Mouse (Mus musculus): ENCODE data around the gene 2310022A10Rik.
A peak's percentile ranks its signal among the peaks of the same experiment; 100 is the strongest.

Gene 2310022A10Rik

DNA sequence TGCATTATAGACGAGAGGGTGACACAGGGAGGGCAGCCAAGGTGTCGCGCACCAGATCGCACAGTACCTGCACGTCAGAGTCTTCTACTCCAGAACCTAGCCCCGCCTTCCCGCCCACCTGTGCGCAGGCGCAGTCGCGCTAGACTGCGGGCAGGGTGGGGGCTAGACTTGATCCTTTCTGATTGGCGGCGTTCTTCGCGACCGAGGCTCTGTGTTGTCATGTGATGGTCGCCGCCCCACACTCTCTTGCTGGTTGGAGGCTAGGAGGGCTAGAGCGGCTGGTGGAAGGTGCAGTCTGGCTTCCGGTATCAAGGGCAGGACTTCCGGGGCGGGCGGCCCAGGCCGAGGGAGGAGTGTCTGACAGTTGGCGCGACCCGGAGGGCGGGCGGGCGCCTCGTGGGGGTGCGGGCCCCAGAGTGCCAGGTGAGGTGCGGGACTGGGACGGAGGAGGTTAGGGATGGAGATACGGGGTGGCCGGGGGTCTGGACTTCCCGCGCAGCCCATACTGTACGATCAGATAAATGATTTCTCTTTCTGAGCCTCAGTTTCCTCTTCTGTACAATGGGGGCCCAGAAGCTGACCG, at the start of gene 2310022A10Rik, which contains the start of gene Pld3:
2310022A10Rik (plus strand) TSS at position 303 of the 583 bp plus-strand sequence.
Pld3 (minus strand) TSS at position 288 of the 583 bp plus-strand sequence.
- DNase-seq: peak; percentile 98

DNA sequence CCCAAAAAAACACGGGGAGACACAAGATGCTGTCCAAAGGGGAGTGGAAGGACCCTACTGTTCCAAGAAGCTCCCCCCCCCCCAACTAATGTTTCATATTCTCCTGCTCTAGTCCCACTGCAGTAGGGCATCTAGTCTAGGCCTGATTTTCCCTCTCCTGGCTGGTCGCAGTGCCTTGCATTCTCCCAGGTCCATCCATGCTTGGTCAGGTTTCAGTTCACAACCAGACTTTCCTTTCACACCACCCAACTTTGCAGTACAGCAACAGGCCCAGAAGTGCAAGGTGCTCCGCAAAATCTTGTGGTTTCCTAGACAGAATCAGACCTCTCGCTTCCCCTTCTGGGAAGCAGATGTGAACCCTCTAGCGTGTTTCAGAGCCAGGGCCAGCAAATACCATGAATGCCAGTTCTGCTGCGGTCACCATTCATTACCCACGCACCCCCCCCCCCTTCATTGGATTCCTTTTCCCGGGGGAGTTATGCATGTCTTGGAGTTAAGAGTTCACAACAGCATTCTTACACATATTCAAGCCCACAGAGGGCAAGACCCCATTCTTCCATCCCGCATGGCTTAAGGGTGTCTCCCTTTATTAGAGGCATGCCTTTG, 46.2 kb upstream of the 2310022A10Rik start:
- DNase-seq: no peak

DNA sequence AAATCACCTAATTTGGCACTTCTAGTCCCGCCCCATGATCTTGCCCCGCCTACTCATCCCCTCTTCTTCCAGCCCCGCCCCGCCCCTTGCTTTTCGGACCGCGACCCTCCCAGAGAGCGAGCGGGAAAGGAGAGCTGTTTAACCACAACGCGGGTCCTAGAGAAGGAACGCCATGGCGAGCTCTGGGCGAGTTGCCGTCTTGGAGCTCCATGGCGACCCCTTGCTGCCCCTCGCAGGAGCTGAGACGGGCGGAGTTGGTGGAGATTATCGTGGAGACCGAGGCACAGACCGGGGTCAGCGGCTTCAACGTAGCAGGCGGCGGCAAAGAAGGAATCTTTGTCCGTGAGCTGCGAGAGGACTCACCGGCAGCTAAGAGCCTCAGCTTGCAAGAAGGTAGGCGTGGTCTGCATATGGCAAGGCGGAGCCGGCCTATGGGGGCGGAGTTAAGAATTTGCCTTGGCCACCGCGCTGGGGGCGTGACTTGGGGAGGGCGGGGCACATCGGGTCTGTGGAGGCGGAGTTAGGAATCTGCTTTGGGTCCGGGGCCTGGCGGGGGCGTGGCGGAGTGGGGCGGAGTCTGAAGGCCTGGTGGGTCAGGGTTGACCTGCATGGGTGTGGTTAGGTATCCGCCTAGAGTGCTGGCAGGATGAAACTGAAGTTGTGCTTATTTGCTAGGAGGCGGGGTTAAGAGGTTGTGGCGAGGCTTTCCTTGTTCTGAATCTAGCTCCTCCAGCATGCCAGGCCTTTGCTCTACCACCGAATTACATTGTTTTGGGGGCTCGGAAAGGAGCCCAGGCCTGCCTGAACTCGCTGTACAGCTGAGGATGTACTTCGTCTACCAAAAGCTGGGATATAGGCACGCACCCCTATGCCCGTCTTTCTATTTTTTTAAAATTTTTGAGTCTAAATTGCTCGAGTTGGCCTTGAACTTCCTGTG, 45.1 kb upstream of the 2310022A10Rik start:
- DNase-seq: peak; percentile 96

DNA sequence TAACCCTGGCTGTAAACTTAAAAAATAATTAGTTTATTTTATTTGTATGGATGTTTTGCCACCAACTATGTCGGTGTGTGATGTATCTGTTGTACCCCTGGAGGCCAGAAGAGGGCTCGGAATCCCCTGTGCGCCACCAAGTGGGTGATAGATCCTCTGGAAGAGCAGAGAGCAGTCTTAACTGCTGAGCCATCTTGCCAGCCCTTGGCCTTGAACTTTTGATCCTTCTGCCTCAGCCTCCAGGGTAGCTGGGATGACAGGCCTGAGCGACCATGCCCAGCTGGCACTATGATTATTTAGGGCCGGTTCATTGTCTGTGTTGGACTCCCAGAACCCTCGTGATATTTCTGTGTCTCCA, 44.4 kb upstream of the 2310022A10Rik start:
- DNase-seq: peak; percentile 71

DNA sequence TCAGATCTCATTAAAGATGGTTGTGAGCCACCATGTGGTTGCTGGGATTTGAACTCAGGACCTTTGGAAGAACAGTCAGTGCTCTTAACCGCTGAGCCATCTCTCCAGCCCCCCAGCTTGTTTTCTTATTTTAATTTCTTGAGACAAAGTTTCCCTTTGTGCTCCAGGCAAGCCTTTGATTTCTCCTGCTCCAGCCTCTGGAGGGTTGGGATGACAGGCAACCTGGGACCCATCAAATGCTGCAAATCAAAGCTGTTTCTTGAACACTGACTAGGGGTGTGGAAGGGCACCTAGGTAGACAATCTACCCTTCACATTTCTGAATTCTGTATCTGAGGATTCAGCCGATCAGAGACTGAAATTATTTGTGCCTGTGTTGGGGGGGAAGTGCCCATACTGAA, 42.2 kb upstream of the 2310022A10Rik start:
- DNase-seq: no peak

DNA sequence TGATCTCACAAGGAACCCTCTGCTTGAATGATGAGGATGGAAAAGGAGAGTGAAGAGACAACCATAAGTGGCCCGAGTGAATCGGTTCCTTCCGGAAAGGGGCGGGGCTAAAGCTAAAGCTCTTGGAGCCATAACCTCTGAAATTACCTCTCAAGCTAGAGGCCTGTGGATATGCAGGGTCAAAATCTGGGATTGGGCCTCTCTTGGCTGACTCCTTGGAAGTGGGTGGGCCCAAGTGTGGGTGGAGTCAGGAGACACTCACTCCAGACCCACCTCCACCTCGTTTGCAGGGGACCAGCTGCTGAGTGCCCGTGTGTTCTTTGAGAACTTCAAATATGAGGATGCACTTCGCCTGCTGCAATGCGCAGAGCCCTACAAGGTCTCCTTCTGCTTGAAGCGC, 38.1 kb upstream of the 2310022A10Rik start:
- no peak for DNase-seq

DNA sequence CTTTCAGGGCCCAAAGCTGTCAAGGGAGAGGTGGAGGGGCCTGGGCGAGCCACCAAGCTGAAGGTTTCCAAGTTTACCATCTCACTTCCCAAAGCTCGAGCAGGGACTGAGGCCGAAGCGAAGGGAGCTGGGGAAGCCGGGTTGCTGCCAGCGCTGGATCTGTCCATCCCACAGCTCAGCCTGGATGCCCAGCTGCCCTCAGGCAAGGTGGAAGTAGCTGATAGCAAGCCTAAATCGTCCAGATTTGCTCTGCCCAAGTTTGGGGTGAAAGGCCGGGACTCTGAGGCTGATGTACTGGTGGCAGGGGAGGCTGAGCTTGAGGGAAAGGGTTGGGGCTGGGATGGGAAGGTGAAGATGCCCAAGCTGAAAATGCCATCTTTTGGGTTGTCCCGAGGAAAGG, 34.7 kb upstream of the 2310022A10Rik start:
- DNase-seq: no peak

DNA sequence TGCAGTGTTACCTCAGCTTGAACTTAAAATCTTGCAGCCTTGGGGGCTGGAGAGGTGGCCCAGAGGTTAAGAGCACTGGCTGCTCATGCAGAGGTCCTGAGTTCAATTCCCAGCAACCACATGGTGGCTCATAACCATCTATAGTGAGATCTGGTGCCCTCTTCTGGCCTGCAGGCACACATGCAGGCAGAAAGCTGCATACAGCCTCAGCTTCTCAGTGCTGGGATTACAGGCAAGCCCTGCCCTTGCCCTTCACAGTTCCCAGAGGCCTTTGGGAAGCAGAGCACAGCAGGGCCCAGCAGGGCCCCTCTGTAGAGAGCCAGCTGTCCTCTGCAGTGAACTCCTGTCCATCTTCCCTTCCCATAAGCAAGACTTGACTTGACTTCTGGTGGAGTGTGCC, 32.9 kb upstream of the 2310022A10Rik start:
- DNase-seq: no peak

DNA sequence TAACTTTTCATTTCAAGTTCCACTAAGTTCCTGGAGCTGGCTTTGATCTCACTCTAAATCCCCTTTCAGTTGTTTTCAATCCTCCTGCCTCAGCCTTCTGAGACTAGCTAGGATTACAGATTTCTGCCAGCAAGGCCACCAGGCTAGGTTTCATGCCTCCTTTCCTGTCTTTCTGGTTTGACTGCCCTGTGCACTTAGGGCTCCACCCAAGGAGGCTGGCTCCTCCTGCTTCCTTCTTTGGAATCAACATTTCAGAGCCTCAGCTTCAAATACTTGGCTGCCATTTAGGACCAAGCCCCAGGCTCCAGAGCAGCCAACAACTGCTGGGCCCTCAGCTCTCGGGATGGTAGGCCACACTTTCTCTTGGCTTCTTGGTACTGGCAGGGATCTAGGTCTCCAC, 32.4 kb upstream of the 2310022A10Rik start:
- no peak for DNase-seq

DNA sequence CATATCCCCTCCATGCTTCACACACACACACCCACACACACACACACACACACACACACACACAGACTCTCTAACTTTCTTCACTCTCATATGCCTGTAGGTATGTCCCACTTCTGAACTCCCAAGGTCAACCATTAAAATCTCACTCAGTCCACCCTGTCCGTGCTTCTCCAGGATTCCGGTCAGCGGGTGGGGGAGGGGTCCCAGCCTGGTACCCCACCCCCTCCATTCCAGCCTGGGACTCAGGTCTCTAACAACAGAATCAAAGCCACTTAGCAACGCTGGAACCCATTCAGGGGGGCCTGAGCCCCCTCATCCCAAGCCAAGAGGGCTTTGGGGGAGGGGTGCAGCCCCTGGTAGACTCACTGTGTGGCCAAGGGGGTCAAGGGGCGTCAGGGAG, 30.1 kb upstream of the 2310022A10Rik start, which contains the start of gene Hipk4:
Hipk4 (plus strand) TSS at position 301 of the 400 bp plus-strand sequence.
- no peak for DNase-seq

DNA sequence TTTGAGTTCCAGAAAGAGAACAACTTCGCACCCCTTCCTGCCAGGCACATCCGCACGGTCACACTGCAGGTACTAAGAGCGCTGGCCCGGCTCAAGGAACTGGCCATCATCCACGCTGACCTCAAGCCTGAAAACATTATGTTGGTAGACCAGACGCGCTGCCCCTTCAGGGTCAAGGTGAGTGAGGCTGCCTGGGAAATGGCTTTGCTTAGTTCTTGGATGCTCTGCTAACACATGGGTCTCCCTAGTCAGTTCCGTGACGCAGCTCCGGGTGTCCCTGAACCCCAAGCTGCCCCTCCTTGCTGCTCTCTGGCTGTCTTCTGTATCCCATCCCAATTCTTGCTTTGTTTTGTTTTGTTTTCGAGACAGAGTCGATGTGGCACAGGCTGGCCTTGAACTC, 29.2 kb upstream of the 2310022A10Rik start:
- DNase-seq: no peak

DNA sequence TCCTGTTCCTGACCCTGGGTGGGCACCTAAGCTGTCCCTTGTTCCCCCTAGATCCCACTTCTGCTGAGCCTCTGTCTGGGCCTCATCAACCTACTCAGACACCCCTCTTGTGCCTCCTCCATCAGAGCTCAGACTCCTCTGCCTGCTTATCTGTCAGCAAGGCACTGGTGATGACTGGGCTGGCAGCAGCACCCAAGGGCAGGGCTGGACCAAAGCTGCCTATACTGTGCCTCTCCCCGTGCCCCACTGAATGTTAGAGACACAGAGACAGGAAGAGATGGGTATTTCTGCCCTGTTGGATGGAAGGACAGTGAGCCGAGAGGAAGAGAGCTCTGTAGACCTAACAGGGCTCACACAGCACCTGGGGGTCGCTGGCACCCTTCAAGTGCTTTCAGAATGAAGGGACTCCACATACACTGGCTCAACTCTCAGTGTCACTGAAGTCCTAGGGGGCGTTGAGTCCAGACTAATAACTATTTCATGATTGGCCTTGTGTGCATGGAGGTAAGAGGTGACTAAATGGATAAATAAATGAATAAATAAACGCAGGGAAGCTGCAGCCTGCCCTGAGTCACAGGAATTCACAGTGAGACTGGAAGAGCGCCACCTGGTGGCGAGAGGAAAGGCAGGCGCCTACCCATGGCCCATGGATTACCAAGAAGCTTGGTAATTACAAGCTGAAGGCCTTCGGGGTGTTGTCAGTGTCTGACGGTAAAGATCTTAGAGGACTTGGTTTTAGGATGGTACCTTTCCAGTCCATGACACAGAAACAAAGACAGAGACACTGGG, 26.8 kb upstream of the 2310022A10Rik start:
- peak; percentile 86 for DNase-seq

DNA sequence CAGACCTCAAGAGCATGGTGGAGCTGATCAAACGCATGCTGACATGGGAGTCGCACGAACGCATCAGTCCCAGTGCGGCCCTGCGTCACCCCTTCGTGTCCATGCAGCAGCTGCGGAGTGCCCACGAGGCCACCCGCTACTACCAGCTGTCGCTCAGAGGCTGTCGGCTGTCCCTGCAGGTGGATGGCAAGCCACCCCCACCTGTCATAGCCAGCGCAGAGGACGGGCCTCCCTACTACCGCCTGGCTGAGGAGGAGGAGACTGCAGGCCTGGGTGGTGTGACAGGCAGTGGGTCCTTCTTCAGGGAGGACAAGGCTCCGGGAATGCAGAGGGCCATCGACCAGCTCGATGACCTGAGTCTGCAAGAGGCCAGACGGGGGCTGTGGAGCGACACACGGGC, 24.0 kb upstream of the 2310022A10Rik start:
- peak; percentile 26 for DNase-seq

DNA sequence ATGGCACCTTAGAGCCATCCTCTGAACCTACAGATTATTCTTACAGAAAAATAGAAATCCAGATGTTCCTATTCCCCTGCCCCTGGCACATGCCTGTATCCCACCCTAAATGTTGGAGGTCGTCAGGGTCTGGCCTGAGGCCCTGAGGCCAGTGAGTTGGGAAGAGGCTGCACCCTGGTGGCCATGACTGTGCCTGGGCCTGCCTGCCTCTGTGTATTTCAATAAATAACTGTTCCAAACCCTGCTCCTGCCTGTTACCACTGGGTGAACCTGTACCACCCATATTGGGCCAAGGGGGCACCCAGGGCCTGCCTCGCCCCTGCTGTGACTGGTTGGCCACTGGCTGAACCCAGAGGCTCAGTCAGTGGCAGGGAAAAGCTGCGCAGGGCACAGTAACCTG, 22.1 kb upstream of the 2310022A10Rik start:
- no peak for DNase-seq

DNA sequence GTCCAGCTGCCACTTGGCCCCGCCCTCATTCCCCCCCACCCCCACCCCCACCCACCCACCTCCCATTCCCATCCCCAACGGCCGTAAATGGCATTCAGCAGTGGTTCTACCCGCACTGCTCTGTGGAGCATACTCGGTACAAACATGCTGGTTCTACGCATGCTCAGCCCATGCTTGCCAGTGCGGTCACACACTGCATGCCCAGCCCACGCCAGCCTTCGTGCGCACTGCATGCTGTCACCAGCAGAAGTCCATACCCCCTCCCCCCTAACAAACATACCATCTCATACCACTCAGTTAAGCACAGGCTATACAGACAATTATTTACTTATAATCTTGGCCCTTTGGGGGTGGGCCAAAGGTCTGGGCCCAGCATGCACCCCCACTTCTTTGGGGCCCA, 21.3 kb upstream of the 2310022A10Rik start:
- no peak for DNase-seq

DNA sequence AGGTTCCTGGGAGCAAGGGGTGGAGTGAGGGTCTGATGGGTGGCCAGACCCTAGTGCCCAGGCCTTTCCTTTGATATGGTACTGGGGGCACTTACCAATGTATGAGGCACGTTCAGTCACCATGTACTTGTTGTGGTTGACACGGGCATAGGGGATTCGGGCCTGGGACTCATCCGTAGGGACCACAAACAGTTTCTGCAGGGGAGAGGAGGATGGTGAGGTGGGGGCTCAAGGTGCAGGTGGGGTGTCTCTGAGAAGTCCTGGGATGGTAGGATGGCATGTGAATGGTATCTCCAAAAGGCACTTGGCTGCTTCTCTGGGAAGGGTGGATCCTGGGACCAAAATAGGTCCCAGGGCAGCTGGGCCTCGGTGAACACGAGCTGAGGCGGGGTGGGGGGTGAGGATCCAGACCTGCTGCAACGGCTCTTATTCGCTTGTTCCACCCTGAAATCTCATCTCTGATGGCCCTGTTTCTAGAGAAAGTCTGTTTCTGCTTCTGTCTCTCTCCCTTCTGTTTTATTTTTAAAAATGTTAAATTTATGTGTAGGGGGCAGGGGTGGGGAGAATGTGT, 20.5 kb upstream of the 2310022A10Rik start:
- no peak for DNase-seq

DNA sequence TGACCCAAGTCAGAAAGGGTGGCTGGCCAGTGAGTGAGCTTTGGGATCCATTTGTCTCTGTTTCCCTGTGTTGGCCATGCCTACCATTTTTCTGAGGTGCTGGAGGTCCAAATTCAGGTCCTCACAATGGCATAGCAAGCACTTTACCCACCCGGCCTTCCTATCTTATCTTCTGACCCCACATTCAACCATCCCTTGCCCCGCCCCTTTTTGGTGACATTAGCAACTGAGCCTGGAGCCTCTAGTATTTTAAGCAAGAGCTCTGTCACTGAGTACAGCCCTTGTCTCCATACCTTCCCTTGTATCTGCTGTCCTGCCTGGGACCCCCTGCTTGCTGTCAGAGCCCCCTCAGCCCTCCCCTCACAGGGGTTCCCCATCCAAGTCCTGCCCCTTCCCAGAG, 17.6 kb upstream of the 2310022A10Rik start:
- DNase-seq: no peak

DNA sequence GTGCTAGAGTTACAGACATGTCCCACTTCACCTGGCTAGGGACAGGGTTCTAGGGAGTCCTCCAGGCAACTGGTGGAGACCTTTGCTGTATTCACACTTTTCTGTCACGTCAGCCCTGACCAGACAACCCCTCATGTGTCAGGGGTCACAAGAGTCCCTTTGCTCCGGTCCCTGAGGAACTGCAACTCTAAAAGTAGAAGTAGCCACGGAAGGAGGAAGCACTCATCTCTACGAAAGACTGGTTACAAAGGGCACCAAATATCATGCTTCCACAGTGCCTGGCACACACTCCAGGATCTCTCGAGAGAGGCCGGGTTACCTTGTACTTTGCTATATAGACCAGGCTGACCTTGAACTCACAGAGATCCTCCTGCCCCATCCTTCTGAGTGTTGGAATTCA, 16.4 kb upstream of the 2310022A10Rik start:
- no peak for DNase-seq

DNA sequence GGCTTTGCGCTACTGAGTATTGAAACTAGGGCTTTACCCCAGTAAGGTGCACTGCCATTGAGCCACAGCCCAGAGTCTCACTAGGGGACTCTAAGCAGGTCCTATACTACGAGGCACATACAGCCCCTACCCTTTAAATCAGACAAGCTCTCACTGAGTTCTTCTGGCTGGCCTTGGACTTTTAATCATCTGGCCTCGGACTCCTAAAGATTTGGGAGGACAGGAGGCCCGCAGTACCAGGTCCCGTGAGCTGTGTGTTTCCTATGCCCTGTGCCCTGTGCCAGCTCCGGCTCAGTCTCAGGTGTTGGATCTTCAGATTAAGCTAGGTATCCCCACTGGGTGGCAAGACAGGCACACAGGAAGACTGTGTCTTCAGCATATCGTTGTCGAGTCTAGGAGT, 15.0 kb upstream of the 2310022A10Rik start:
- no peak for DNase-seq

DNA sequence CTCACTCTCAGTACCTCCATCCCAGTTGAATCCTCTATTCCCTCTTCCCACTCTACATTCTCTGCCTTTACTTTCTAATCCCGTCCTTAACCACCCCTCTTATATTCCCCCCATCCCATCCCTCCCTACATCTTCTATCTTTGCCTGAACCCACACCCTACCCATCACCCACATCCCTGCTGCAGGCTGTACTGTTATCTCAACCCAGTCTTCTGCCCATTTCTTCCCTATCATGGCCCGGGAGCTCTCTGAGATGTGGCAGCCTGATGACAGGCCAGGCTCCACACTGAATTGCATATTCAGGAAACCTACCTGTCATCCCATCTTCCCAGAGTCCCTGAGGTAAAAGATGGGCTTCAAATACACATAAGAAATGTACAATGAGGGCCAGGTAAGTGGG, 14.2 kb upstream of the 2310022A10Rik start:
- DNase-seq: no peak

DNA sequence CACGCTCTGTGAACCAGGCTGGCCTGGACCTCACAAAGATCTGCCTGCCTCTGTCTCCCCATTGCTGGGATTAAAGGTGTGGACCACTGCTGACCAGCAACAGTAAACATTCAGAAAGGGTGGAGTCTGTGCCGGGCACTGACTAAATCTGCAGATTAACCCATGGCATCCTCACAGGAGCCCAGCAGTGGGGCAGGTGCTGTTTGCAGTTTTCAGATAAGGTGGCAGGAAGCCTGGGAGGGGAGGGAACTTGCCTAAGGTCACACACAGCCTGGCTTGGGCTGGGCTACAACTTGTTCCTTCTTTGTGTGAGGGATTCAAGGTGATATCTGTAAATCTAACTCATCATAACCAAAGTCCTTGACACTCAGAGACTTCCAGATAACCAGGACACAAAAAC, 12.5 kb upstream of the 2310022A10Rik start:
- DNase-seq: no peak

DNA sequence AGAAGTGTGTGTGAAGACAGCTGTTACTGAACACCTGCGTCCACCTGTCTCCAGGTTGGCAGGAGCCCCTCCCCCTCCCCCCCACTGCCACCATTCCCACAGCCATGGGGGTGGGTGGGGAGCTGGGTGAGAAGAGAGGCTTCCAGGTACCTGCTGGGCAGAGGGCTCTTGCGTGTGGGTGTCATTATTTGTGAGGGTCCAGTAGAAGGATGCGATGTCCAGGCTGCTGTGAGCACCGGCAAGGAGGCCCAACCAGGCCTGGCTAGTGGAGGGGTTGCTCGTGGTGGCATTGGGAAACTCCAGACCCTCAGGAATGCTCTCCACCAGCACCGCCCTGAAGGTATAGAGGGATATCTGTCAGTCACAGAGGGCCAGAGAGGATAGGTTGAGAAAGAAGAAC, 12.1 kb upstream of the 2310022A10Rik start:
- DNase-seq: no peak

DNA sequence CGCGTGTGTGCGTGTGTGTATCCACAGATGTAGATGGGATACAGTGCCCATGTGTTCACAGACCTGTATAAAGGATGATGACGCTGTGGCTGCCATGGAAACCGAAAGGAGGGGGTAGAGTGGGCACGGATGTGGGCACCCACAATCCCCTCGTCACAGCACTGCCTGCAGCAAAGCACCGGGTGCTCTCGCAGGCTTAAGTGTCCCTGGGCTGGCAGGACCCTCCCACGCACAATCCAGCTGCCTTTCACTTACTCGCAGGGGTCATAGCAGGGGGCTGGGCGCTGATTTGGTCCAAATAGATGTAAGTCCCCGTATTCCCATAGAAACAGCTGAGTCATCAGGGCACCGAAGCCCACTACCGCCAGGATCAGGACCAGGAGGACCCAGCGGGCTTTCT, 11.6 kb upstream of the 2310022A10Rik start:
- DNase-seq: peak; percentile 58
